Mouse (Mus musculus): ENCODE measurements around the gene Gm49510.
"Not testable (repeated sequence)": the region's sequence is repeated elsewhere in the genome, so short reads cannot be mapped to it uniquely, and the experiment has no call there.

Gene Gm49510

GRCm38 (mm10) chr15:78878792-78879516 is 20.5 kb upstream of the Gm49510 start:
- not testable (repeated sequence) for DNase-seq (ENCODE audit: low spot score)

GRCm38 (mm10) chr15:78880432-78880831 is 19.0 kb upstream of the Gm49510 start:
- no peak for DNase-seq (ENCODE audit: low spot score)

GRCm38 (mm10) chr15:78881828-78882227 is 17.6 kb upstream of the Gm49510 start:
- DNase-seq (ENCODE audit: low spot score): no peak

GRCm38 (mm10) chr15:78889401-78889853 is 10.0 kb upstream of the Gm49510 start:
- no peak for DNase-seq (ENCODE audit: low spot score)

- no peak for DNase-seq (ENCODE audit: low spot score)
Observed at GRCm38 (mm10) chr15:78892440-78892839, 7.0 kb upstream of the Gm49510 start.

- DNase-seq (ENCODE audit: low spot score): no peak
Observed at GRCm38 (mm10) chr15:78894726-78895125, 4.7 kb upstream of the Gm49510 start.

- DNase-seq (ENCODE audit: low spot score): no peak
Observed at GRCm38 (mm10) chr15:78895741-78896140, 3.7 kb upstream of the Gm49510 start.

GRCm38 (mm10) chr15:78896149-78896548 is 3.3 kb upstream of the Gm49510 start:
- no peak for DNase-seq (ENCODE audit: low spot score)

GRCm38 (mm10) chr15:78897488-78897887 is 2.0 kb upstream of the Gm49510 start:
- no peak for DNase-seq (ENCODE audit: low spot score)

- no peak for DNase-seq (ENCODE audit: low spot score)
Observed at GRCm38 (mm10) chr15:78898507-78899001, 913 bp upstream of the Gm49510 start.

- DNase-seq (ENCODE audit: low spot score): peak; percentile 57
Observed at GRCm38 (mm10) chr15:78899740-78900584, 495 bp downstream of the Gm49510 start, which contains the start of gene Sh3bp1. Sh3bp1 (plus strand) TSS chr15:78899768.

GRCm38 (mm10) chr15:78900585-78901421 is 1.3 kb downstream of the Gm49510 start:
- DNase-seq (ENCODE audit: low spot score): no peak

GRCm38 (mm10) chr15:78901422-78901789 is 1.9 kb downstream of the Gm49510 start:
- no peak for DNase-seq (ENCODE audit: low spot score)

GRCm38 (mm10) chr15:78903243-78903642 is 3.8 kb downstream of the Gm49510 start:
- no peak for DNase-seq (ENCODE audit: low spot score)

- no peak for DNase-seq (ENCODE audit: low spot score)
Observed at GRCm38 (mm10) chr15:78908399-78908798, 8.9 kb downstream of the Gm49510 start.

GRCm38 (mm10) chr15:78908982-78909381 is 9.5 kb downstream of the Gm49510 start:
- DNase-seq (ENCODE audit: low spot score): no peak

GRCm38 (mm10) chr15:78912040-78912439 is 12.6 kb downstream of the Gm49510 start:
- no peak for DNase-seq (ENCODE audit: low spot score)

- DNase-seq (ENCODE audit: low spot score): peak; percentile 90
Observed at GRCm38 (mm10) chr15:78913632-78914090, 14.2 kb downstream of the Gm49510 start, which contains the start of gene Pdxp. Pdxp (plus strand) TSS chr15:78913919.

GRCm38 (mm10) chr15:78914091-78914822 is 14.8 kb downstream of the Gm49510 start:
- no peak for DNase-seq (ENCODE audit: low spot score)

- no peak for DNase-seq (ENCODE audit: low spot score)
Observed at GRCm38 (mm10) chr15:78914823-78915659, 15.6 kb downstream of the Gm49510 start.

Measured in ovary, adult 18-20 months (tissue).